Mouse (Mus musculus) bone marrow, adult 2 months (tissue): ENCODE measurements around the gene Pde4dip. TPM values are rescaled to one million over a fixed set of nuclear protein-coding genes. Genes with fewer than 3 reads are reported as not detected.

Source experiments
- H3K27ac ChIP-seq: fragments of 200-500 bp; 2 replicates; pipeline ENCODE4 v1.5.1; 2012; ENCODE audit warnings: low read depth, mild to moderate bottlenecking, control low read depth, inconsistent platforms, low read length; ENCODE audit not compliant: control insufficient read depth, poor library complexity, insufficient read depth
- H3K4me1 ChIP-seq: fragments of 200-500 bp; 2 replicates; pipeline ENCODE4 v1.6.1; 2011; ENCODE audit warnings: low read length; ENCODE audit not compliant: control insufficient read depth, insufficient read depth
- H3K4me3 ChIP-seq: fragments of 200-500 bp; replicated peaks from 2 replicates; pipeline ENCODE3; 2011; ENCODE audit warnings: mild to moderate bottlenecking, low read depth, low read length, control low read depth; ENCODE audit not compliant: control insufficient read depth
- CTCF ChIP-seq: fragments of 200-500 bp; IDR thresholded peaks from 2 replicates; pipeline ENCODE4 v1.5.1; 2011; ENCODE audit warnings: low read length, control low read depth; ENCODE audit not compliant: control insufficient read depth, insufficient read depth
- POLR2A ChIP-seq: fragments of 200-500 bp; IDR thresholded peaks from 2 replicates; pipeline ENCODE4 v1.6.1; 2011; ENCODE audit warnings: low read depth, mild to moderate bottlenecking, control low read depth, low read length, borderline replicate concordance; ENCODE audit not compliant: control insufficient read depth
- WGBS: fragments of 180-500 bp; shearing (Covaris S2); methylation state at CpG from one replicate; pipeline ENCODE4 v1.1.7; 2018; 5-methylcytosine and 5-hydroxymethylcytosine counted together
- polyA plus RNA-seq: library from polyadenylated mRNA; stranded (reverse); fragments of >200 nt; gene quantifications from 2 replicates; pipeline ENCODE4 v1.2.4, GENCODE M21; 2011; ENCODE audit warnings: low replicate concordance; ENCODE audit not compliant: missing spikeins, insufficient read depth, insufficient read length

Pde4dip gene
- polyA plus RNA-seq, 1 experiment = 7.5 TPM

GRCm38 (mm10) chr3:97793995-97794394, 94.5 kb downstream of the Pde4dip start:
- 74% methylated on average over 8 of the region's 8 CpGs for WGBS
- H3K27ac ChIP-seq = no peak overlapping the region
- no peaks in the 10 kb centered on the region for H3K4me1 ChIP-seq
- TF ChIP-seq POLR2A = no peak
- no peak for TF ChIP-seq CTCF
- no peak overlapping the region for H3K4me3 ChIP-seq

DNA sequence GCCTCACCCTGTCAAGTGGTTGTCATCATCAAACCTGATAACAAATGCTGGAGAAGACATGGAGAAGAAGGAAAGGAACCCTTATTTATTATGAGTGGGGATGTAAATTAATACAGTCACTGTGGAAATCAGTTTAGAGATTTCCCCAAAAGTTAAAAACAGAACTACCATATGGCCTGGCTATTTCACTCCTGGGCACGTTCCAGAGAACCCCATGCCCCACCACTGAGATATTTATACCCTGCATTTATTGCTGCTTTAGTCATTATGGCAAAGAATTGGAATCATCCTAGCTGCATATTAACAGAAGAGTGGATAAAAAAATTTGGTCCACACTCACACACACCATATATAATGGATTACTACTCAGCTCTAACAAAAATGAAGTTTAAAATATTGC, 98.4 kb downstream of the Pde4dip start:
- H3K4me3 ChIP-seq = no peak overlapping the region
- no peak overlapping the region for H3K27ac ChIP-seq
- TF ChIP-seq POLR2A (no peak), CTCF (no peak)
- no peaks in the 10 kb centered on the region for H3K4me1 ChIP-seq
- WGBS = 75% methylated on average over 1 of the region's 1 CpGs

GRCm38 (mm10) chr3:97789317-97789716, 99.2 kb downstream of the Pde4dip start:
- no peaks in the 10 kb centered on the region for H3K4me1 ChIP-seq
- H3K27ac ChIP-seq = no peak overlapping the region
- TF ChIP-seq POLR2A = no peak
- no peak for TF ChIP-seq CTCF
- no peak overlapping the region for H3K4me3 ChIP-seq

GRCm38 (mm10) chr3:97776195-97776594, 112.3 kb downstream of the Pde4dip start:
- WGBS = 69% methylated on average over 4 of the region's 4 CpGs
- H3K4me3 ChIP-seq = no peak overlapping the region
- no peaks in the 10 kb centered on the region; the same call in 1 of the 2 replicates for H3K4me1 ChIP-seq
- no peak overlapping the region for H3K27ac ChIP-seq
- TF ChIP-seq CTCF (no peak), POLR2A (no peak)

DNA sequence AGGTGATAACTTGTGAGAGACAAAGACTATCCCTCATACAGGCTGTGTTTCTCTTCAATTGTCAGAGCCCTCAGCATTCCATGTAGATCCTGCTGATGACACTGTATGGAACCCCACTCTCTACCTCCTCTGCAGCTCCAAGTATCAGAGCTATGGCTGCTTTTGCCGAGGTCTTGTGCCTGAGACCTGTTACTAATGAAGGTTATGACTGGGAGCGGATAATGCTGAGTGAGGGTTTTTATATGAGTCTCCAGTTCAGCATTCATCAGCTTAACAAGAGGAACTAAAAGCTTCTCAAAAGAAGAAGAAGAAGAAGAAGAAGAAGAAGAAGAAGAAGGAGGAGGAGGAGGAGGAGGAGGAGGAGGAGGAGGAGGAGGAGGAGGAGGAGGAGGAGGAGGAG, 112.8 kb downstream of the Pde4dip start:
- TF ChIP-seq POLR2A = no peak
- no peak for TF ChIP-seq CTCF
- 72% methylated on average over 2 of the region's 2 CpGs for WGBS
- H3K4me3 ChIP-seq = no peak overlapping the region
- H3K4me1 ChIP-seq = no peaks in the 10 kb centered on the region; the same call in 1 of the 2 replicates
- H3K27ac ChIP-seq = no peak overlapping the region

DNA sequence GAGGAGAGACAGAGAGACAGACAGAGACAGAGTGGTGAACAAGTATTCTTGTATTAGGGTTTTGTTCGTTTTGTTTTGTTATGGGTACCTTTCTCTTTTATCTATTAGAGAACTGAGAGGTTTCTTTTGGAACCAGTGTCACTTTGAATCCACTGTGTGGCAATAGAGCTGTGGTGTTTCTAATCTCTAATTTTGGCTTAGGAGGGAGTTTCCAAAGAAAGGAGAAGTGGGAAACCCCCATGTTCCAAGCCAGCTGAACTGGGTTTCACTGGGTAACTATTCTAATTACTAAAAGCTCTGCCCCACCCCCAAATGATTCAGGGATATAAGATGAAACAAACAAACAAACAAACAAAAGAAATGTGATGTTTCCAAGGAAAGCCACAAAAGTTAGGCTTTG, 113.6 kb downstream of the Pde4dip start:
- TF ChIP-seq CTCF = no peak
- TF ChIP-seq POLR2A = no peak
- 21% methylated on average over 1 of the region's 1 CpGs for WGBS
- H3K4me1 ChIP-seq = no peaks in the 10 kb centered on the region; the same call in 1 of the 2 replicates
- no peak overlapping the region for H3K27ac ChIP-seq
- H3K4me3 ChIP-seq = no peak overlapping the region

DNA sequence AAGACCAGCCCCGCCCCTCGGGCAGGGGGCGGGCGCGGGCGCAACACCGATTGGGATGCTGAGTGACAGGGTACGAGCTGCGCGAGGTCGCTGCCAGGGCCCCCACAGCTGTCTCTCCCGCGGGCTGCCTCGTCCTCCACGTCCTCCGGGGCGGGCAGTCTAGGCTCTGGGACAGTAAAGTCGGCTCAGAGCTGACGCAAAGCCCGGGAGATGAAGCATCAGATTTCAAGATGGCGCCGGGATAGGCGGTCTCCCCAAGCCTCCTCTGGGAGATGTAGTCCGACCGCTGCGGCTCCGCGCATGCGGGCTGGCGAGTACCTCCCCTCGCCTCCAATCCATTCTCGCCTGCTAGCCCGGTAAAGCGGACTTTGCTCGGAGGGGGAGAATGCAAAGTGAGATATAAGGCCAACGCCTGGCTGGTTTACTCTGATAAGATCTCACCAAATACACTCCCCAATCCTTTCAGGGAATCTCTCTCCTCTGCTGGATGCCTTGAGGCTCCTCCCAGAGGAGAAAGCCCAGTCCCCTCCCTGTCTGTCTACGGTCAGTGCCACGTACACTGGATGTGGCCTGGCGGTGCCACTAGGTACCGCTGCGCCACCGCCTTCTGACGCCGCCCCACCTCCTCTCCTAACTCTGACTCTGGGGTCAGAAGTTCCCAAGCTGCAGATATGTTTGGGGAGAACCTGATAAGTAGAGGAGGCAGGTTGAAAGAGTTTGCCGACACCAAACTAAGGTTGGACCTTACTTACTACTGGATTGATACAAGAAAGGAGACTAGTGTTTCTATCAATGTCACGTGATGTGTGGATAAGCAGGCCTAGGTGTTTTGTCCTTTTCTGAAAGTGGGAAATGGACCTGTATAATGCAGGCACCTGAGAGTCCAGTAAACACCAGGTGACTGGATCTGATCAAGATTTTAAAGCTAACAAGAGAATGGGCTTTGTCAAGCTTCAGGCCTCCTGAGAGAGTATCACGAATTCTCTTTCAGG, 120.4 kb downstream of the Pde4dip start:
- Histone ChIP-seq H3K27ac (peak overlapping the region; percentile 68), H3K4me1 (no peaks in the 10 kb centered on the region), H3K4me3 (peak overlapping the region; percentile 84)
- TF ChIP-seq POLR2A (peak; percentile 45; the same call in 1 of the 2 replicates), CTCF (peak; percentile 50; the same call in 1 of the 2 replicates)
- 3% methylated on average over 45 of the region's 47 CpGs for WGBS

- Histone ChIP-seq H3K27ac (peak overlapping the region; percentile 68), H3K4me3 (peak overlapping the region; percentile 84), H3K4me1 (no peaks in the 10 kb centered on the region)
- 8% methylated on average over 40 of the region's 40 CpGs for WGBS
- TF ChIP-seq POLR2A (no peak), CTCF (no peak)
Observed at GRCm38 (mm10) chr3:97767041-97767770, 121.3 kb downstream of the Pde4dip start.
